Mouse (Mus musculus) ES-E14 (cell line): Measurements from ENCODE around the gene Dnah1. TPM values are rescaled to one million over a fixed set of nuclear protein-coding genes. Genes with fewer than 3 reads are reported as not detected.

ENCODE experiments used
- DNase-seq: peaks from one replicate; pipeline ENCODE4 v3.0.0-alpha.2; 2013; ENCODE audit warnings: low read depth, low spot score
- H3K27ac ChIP-seq: 2 replicates; pipeline ENCODE4 v1.5.1; 2012; ENCODE audit warnings: low read depth, mild to moderate bottlenecking, low read length, moderate library complexity, mixed read lengths; ENCODE audit not compliant: poor library complexity, insufficient read depth, severe bottlenecking
- H3K36me3 ChIP-seq: 2 replicates; pipeline ENCODE4 v1.6.1; 2012; ENCODE audit warnings: mild to moderate bottlenecking, low read length, moderate library complexity, mixed read lengths; ENCODE audit not compliant: control insufficient read depth, poor library complexity, insufficient read depth, severe bottlenecking
- H3K4me1 ChIP-seq, 2 experiments: fragments of 150-350 bp in 1 of 2; sonication (generic) in 1 of 2; 2 replicates each; pipeline ENCODE4 v1.6.1; 2012; ENCODE audit warnings: low read length in 2 of 2, mild to moderate bottlenecking in 1 of 2, mixed read lengths in 1 of 2; ENCODE audit not compliant: control insufficient read depth in 2 of 2, insufficient read depth in 2 of 2, poor library complexity in 1 of 2
- H3K4me3 ChIP-seq, 2 experiments: fragments of 150-350 bp in 1 of 2; sonication (generic) in 1 of 2; 2 replicates each; pipeline ENCODE4 v1.5.1; 2012; ENCODE audit warnings: low read length in 2 of 2, low read depth in 1 of 2, mild to moderate bottlenecking in 1 of 2, mixed read lengths in 1 of 2; ENCODE audit not compliant: insufficient read depth in 1 of 2, poor library complexity in 1 of 2, severe bottlenecking in 1 of 2
- H3K9ac ChIP-seq: 2 replicates; pipeline ENCODE4 v1.6.1; 2012; ENCODE audit warnings: low read depth, mild to moderate bottlenecking, low read length, mixed read lengths; ENCODE audit not compliant: poor library complexity, insufficient read depth, severe bottlenecking
- H3K9me3 ChIP-seq: fragments of 150-350 bp; sonication (generic); 2 replicates; pipeline ENCODE4 v1.6.1; 2012; ENCODE audit warnings: low read depth, mild to moderate bottlenecking, low read length; ENCODE audit not compliant: control insufficient read depth, insufficient read depth
- CHD2 ChIP-seq: IDR thresholded peaks from 2 replicates; pipeline ENCODE4 v1.6.1; 2014; ENCODE audit warnings: mild to moderate bottlenecking, low read depth, low read length, inconsistent platforms
- HCFC1 ChIP-seq: IDR thresholded peaks from 2 replicates; pipeline ENCODE4 v1.6.1; 2012; ENCODE audit warnings: low read length, inconsistent platforms, borderline replicate concordance; ENCODE audit not compliant: insufficient read depth
- MAFK ChIP-seq: IDR thresholded peaks from 2 replicates; pipeline ENCODE4 v1.6.1; 2014; ENCODE audit warnings: mild to moderate bottlenecking, low read depth, low read length, inconsistent platforms; ENCODE audit not compliant: insufficient read depth
- ZC3H11A ChIP-seq: IDR thresholded peaks from 2 replicates; pipeline ENCODE4 v1.6.1; 2012; ENCODE audit warnings: low read depth, mild to moderate bottlenecking, inconsistent platforms, low read length, borderline replicate concordance
- ZNF384 ChIP-seq: IDR thresholded peaks from 2 replicates; pipeline ENCODE4 v1.6.1; 2012; ENCODE audit warnings: low read depth, low read length, inconsistent platforms
- in situ Hi-C, 2 experiments: fragments of 600-800 bp; cut with MboI; formaldehyde crosslinking; loops; one replicate each; pipeline ENCODE4 v1.15.1; 2025; ENCODE audit warnings: low sequenced_read_pairs in 2 of 2, inconsistent platforms in 1 of 2; ENCODE audit not compliant: unreplicated experiment in 2 of 2
- total RNA-seq: library from RNA; depleted of rRNA; stranded (reverse); fragments of 300-350 nt; gene quantifications from 2 replicates; pipeline ENCODE4 v1.2.3, GENCODE M21; 2012

Gene Dnah1
- total RNA-seq, 1 experiment = 0.80 TPM

DNA sequence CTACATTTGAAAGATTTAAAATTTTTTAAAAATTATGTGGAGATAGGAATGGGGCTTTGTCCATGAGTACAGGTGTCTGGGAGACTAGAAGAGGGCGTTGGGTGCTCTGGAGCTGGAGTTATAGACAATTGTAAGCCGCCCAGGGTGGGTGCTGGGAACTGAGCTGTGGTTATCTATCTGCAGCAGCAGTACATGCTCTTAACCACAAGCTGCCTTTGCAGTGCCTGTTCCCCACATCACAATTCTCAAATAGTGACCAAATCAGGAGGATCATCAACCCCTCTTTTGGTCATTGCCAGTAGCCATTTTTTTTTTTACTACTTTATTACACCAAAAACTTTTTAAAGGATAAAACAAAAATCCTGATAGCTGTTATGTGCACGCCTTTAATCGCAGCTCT, 40.9 kb upstream of the Dnah1 start:
- TF ChIP-seq HCFC1 (no peak), ZNF384 (no peak), CHD2 (no peak), MAFK (no peak), ZC3H11A (no peak)
- H3K4me3 ChIP-seq = no peak overlapping the region
- H3K9me3 ChIP-seq = no peaks in the 10 kb centered on the region
- no peak overlapping the region for H3K27ac ChIP-seq
- peaks cover 8% of the 10 kb centered on the region for H3K36me3 ChIP-seq
- no peak for DNase-seq
- H3K9ac ChIP-seq = no peak overlapping the region
- in situ Hi-C loops = no loop called here
- no peaks in the 10 kb centered on the region for H3K4me1 ChIP-seq

DNA sequence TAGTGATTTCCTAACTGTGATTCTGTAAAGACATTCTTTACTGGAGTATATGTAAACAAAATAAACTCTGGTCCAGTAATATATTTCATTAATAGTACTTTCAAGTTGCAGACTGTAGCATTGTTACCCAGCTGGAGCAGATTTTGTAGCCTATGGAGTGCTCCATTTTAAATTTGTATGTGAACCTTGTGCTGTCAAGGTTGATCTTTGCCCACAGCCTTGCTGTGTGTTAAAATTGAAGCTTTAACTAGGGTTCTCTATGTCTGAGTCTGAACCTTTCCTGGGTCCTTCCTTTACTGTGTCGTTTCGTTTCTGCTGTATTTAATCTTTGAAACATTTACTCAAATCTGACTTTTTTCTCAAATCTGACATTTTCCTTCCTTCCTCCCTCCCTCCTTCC, 38.5 kb upstream of the Dnah1 start:
- in situ Hi-C loops = no loop called here
- H3K4me3 ChIP-seq = no peak overlapping the region
- no peak for TF ChIP-seq ZNF384
- no peak for TF ChIP-seq ZC3H11A
- no peak for TF ChIP-seq MAFK
- no peaks in the 10 kb centered on the region for H3K9me3 ChIP-seq
- no peak overlapping the region for H3K27ac ChIP-seq
- no peak overlapping the region for H3K9ac ChIP-seq
- peaks cover 8% of the 10 kb centered on the region for H3K36me3 ChIP-seq
- H3K4me1 ChIP-seq = no peaks in the 10 kb centered on the region
- DNase-seq = no peak

DNA sequence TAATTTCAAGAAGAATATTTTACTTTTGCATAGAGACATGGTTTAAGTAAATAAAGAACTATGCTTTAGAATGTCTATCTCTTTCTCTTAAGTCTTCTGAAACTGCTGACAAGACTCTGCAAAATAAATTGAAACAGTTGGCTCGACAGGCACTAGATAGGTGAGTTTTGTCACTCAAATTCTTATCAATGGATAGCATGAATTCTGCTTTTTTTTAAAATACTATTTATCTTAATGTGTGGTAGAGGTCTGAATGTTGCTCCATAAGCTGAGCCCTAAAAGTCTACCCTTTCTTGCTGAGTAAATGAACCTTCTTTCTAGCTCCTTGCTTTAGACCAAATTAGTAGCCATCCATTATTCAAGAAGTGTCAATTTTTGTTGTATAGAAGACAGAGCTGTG, 21.7 kb upstream of the Dnah1 start:
- H3K36me3 ChIP-seq = peaks cover 2% of the 10 kb centered on the region
- TF ChIP-seq CHD2 (no peak), HCFC1 (no peak), ZNF384 (no peak), MAFK (no peak), ZC3H11A (no peak)
- no peak overlapping the region for H3K4me3 ChIP-seq
- no peaks in the 10 kb centered on the region for H3K9me3 ChIP-seq
- DNase-seq = no peak
- H3K4me1 ChIP-seq = no peaks in the 10 kb centered on the region
- in situ Hi-C loops = no loop called here
- no peak overlapping the region for H3K9ac ChIP-seq
- H3K27ac ChIP-seq = no peak overlapping the region

DNA sequence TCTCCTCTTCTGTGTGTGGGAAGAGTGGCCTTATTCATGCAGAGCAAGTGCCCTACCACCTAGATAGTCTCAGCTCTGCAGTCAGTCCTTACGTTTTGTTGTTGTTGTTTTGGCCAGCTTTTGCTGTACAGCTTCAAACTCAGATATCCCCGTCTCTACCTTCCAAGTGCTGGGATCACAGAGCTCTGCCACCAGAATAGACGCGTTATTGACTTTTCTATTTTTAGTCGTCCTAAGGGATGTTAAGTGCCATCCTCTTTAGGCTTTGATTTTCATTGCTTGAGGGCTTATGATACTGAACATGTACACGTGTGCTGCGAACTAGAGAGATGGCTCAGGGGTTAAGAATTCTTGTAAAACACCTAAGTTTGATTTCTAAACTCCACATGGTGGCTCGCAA, 19.5 kb upstream of the Dnah1 start:
- no peak overlapping the region for H3K9ac ChIP-seq
- no peaks in the 10 kb centered on the region for H3K9me3 ChIP-seq
- no peak overlapping the region for H3K27ac ChIP-seq
- TF ChIP-seq CHD2 (no peak), HCFC1 (no peak), ZNF384 (no peak), ZC3H11A (no peak), MAFK (no peak)
- H3K4me1 ChIP-seq = no peaks in the 10 kb centered on the region
- DNase-seq = no peak
- peaks cover 2% of the 10 kb centered on the region for H3K36me3 ChIP-seq
- no peak overlapping the region for H3K4me3 ChIP-seq
- in situ Hi-C loops = no loop called here

DNA sequence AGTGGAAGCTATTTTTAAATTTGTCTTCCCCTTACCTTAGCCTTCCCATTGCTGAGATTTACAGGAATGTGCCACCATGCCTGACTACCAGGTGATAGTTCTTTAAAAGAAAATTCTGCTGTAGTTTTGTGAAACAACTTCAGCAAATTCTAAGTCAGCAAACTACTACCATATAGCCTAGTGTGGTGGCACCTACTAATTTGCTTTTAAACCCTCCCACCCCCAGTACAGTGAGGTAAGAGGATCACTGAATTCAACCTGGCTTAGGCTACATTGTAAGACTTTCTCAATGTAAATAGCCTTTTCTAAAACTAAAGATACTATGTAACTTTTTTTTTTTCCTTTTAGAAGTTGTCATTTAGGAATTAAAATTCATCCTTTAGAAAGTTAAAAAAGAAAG, 14.3 kb upstream of the Dnah1 start:
- in situ Hi-C loops = no loop called here
- Histone ChIP-seq H3K9ac (no peak overlapping the region; the same call in 1 of the 2 replicates), H3K4me3 (no peak overlapping the region)

More for the DNA sequence above, 14.3 kb upstream of the Dnah1 start:
- no peak for TF ChIP-seq ZC3H11A
- Histone ChIP-seq H3K27ac (no peak overlapping the region), H3K4me1 (0 out of 4 replicates have a peak, but pooled peaks cover 1 to 2% of the 10 kb centered on the region in 2 experiments), H3K36me3 (no peaks in the 10 kb centered on the region), H3K9me3 (no peaks in the 10 kb centered on the region)
- DNase-seq = no peak
